Mouse (Mus musculus) Patski (cell line): ENCODE data around the gene Nemp1. TPM values are rescaled to one million over a fixed set of nuclear protein-coding genes. Genes with fewer than 3 reads are reported as not detected.
"Not testable (repeated sequence)": the region's sequence is repeated elsewhere in the genome, so short reads cannot be mapped to it uniquely, and the experiment has no call there.

ENCODE experiments used
- ATAC-seq: fragments of 100-300 bp; one replicate; pipeline ENCODE4 v1.8.0; 2021
- CTCF ChIA-PET: fragments of 350-600 bp; sonication (Branson Sonifier 250); formaldehyde crosslinking; loops from one replicate; lab custom pipeline; 2022; ENCODE audit warnings: inconsistent platforms; lab: Charles Lee
- POLR2A ChIA-PET: fragments of 350-600 bp; sonication (Branson Sonifier 250); formaldehyde crosslinking; loops from one replicate; lab custom pipeline; 2022; ENCODE audit warnings: antibody characterized with exemption, inconsistent platforms; lab: Charles Lee
- DNase-seq: peaks from one replicate; pipeline ENCODE4 v3.0.0-alpha.2; 2011; ENCODE audit warnings: low read depth, low spot score
- H3K27me3 ChIP-seq: fragments of 371-371 bp; one replicate; pipeline ENCODE4 v1.5.1; 2021
- CTCF ChIP-seq: fragments of 100-300 bp; IDR thresholded peaks from one replicate; pipeline ENCODE4 v1.5.1; 2021
- in situ Hi-C: fragments of 300-500 bp; cut with MboI; formaldehyde crosslinking; loops from 3 replicates; pipeline ENCODE4 v1.11.1; 2018; ENCODE audit warnings: low pct_unique_long_range_greater_than_20kb, mixed read lengths
- polyA plus RNA-seq: library from polyadenylated mRNA; unstranded; gene quantifications from one replicate; pipeline ENCODE4 v1.2.3, GENCODE M21; 2021

The Nemp1 gene
- polyA plus RNA-seq, 1 experiment from 2014 or later = 8.0 TPM

DNA sequence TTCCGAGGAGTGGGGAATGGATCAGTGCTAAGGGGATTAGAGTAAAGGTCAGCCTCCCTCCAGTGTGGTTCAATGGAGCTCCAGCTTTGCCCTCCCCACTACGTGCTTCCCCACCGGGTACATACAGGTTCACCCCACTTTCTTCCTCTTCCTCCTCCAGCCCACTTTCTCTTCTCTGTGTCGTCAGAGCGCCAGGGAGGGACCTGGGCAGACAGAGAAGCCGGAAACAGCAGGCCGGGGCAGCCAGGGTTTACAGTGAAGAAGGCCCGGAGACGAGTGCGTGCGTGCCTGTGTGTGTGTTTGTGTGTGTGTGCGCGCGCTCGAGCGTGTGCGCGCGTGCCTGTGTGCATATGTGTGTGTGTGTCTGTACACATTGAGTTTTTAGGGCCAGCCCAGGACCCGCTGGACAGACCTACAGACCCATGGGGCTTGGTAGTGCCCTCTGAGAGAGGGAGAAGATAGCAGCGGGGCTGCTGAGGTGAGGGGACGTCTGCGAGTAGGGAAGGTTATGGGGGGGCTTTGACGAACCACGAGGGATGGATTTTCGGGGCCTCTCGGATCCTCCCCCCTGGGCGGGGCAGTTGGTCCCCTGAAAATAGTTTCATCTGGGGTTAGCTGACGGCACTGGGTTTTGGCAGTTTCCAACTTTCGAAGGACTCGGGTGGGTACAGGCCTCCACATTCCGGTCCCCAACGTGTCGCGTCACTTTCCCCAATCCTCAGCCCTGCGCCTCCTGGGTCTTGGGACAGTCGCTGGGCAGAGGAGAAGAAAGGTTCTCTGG lies 23.7 kb upstream of the Nemp1 start, which contains the start of gene Stat6:
Gene Stat6 (plus strand): TSS at position 215 of the 781 bp plus-strand sequence.
- CTCF ChIA-PET = interaction anchor here (0.8 to 2.4 kb wide), 15 partner anchors 10 to 365 kb away, joined by 3 to 18 read pairs (median 5); partner anchors contain the start of gene Nemp1
- POLR2A ChIA-PET = interaction anchor here (1.0 to 3.9 kb wide), 11 partner anchors 11 to 34 kb away, joined by 3 to 25 read pairs (median 4); partner anchors contain the start of genes Lrp1, Nab2 and Nemp1
- in situ Hi-C loops = loop anchor here (5.0 kb wide), 1 partner anchor 94 kb away; the partner anchor contains the start of gene Zbtb39

DNA sequence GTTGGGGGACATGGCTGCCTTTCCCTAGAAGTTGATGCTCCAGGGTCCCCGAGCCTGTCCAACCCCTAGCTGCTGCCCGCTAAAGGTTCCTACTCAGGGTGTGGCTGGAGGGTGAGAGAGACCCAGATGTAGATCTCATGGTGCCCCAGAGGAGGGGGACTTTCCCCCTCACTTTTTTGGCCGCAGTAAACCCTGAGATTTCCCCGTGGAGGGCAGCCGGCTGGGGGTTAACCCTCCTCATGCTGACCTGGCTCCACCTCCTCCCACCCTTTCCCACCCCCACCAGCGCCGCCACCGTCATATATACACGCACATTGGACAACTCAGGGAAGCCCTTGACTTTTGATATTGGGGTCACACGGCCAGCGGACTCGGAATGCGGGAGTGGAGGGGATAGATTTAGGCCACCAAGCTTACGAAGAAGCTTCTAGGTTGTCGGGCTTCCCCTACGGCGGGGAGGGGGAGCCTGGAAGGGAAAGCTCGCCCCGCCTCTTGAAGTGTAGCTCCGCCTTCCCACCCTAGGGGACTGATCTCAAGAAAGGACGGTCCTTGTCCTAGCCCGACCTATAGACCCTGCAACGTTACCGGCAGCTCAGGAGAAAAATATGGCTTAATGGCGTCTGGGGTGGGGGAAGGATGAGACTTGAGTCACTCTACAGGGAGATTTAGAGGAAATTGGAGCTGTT lies 23.0 kb upstream of the Nemp1 start:
- POLR2A ChIA-PET = interaction anchor here (1.0 to 3.9 kb wide), 8 partner anchors 12 to 27 kb away, joined by 3 to 25 read pairs (median 4); partner anchors contain the start of genes Lrp1, Nab2 and Nemp1
- ATAC-seq (peak; percentile 68), DNase-seq (no peak)
- in situ Hi-C loops = loop anchor here (5.0 kb wide), 1 partner anchor 94 kb away; the partner anchor contains the start of gene Zbtb39
- H3K27me3 ChIP-seq = no peaks in the 10 kb centered on the region
- no peak for TF ChIP-seq CTCF
- CTCF ChIA-PET = interaction anchor here (0.7 to 2.2 kb wide), 5 partner anchors 20 to 33 kb away, joined by 3 to 7 read pairs (median 5); no protein-coding TSS in a partner anchor

More for the DNA sequence above, 23.7 kb upstream of the Nemp1 start, which contains the start of gene Stat6:
- TF ChIP-seq CTCF = no peak
- DNase-seq = peak; percentile 31
- peak; percentile 68 for ATAC-seq
- H3K27me3 ChIP-seq = no peaks in the 10 kb centered on the region

DNA sequence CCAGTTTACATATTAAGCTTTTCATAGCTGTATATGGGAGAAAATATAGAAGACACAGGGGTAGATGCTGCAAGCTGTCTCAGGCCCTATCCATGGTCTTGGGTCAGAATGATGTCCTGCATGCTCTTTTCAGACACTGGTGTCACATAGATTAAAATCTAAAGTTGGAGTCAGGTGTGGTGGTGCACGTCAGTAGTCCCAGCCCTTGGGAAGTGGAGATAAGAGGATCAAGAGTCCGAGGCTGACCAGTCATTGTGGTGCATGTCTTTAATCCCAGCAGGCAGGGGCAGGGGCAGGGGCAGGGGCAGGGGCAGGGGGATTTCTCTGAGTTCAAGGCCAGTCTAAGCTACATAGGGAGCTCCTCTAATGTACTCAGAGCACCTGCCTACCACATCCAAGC lies 20.9 kb upstream of the Nemp1 start:
- CTCF ChIA-PET = interaction anchor here (1.5 kb wide), 1 partner anchor 15 kb away, joined by 5 read pairs; no protein-coding TSS in a partner anchor
- DNase-seq (no peak), ATAC-seq (no peak)
- H3K27me3 ChIP-seq = no peaks in the 10 kb centered on the region
- no peak for TF ChIP-seq CTCF
- POLR2A ChIA-PET = interaction anchor here (1.1 to 3.9 kb wide), 2 partner anchors 16 to 128 kb away, joined by 4 to 25 read pairs; no protein-coding TSS in a partner anchor
- in situ Hi-C loops = no loop called here

DNA sequence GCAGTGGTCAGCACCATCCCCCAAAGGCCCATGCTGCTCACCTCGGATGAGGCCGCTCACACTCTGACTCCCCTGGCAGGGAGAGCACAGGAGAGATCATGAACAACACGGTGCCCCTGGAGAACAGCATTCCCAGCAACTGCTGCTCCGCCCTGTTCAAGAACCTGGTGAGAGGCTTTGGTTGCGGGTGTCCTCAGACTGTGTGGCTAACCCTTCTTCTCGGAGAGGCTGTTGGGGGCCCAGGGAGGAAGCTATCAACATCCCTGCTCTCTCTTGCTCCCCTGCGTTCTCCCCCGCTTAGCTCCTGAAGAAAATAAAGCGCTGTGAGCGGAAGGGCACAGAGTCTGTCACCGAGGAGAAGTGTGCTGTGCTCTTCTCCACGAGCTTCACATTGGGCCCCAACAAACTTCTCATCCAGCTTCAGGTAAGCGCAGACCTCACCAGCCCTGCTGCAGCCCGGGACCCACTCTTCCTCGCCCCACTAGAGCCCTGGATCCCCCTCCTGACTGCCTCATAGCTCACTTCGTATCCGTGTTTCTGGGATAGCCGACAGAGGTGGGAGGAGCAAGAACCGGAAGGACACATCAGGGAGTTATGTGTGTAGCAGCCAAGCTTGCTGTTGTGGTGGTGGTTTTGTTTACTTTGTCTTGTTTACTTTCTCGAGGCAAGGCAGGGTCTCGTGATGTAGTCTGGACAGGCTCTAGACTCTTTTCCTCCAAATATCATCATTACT lies 13.6 kb upstream of the Nemp1 start:
- in situ Hi-C loops = loop anchor here (25.0 kb wide), 3 partner anchors 366 to 1259 kb away; partner anchors contain the start of genes Bloc1s1, Cd63, Cdk4 and March9
- no peak for DNase-seq

DNA sequence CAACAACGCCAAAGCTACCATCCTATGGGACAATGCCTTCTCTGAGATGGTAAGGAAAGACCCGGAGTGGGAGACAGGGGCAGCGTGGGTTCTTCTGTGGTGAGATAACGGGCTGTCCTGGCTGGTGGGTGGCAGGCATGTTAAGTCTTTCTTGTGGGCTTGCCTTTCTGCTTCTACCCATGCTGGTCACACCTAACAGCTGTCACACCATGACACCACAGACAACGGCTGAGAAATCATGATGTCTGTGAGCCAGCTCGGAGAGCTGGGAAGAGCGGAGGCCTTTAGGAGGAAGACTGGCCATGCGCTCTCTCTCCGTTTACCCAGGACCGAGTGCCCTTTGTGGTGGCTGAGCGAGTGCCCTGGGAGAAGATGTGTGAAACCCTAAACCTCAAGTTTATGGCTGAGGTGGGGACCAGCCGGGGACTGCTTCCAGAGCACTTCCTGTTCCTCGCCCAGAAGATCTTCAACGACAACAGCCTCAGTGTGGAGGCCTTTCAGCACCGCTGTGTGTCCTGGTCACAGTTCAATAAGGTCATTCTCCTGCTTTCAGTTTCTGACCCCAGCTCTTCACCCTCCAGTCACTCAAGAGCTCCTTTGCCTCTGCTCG lies 11.6 kb upstream of the Nemp1 start:
- H3K27me3 ChIP-seq = no peaks in the 10 kb centered on the region
- CTCF ChIA-PET = no interaction called here
- POLR2A ChIA-PET = interaction anchor here (0.9 kb wide), 1 partner anchor 12 kb away, joined by 3 read pairs; the partner anchor contains the start of gene Stat6
- in situ Hi-C loops = loop anchor here (25.0 kb wide), 3 partner anchors 368 to 1257 kb away; partner anchors contain the start of genes Bloc1s1, Cd63, Cdk4 and March9
- TF ChIP-seq CTCF = no peak
- ATAC-seq = no peak
- DNase-seq = no peak

More for the DNA sequence above, 13.6 kb upstream of the Nemp1 start:
- TF ChIP-seq CTCF = no peak
- no peak for ATAC-seq
- POLR2A ChIA-PET = no interaction called here
- CTCF ChIA-PET = no interaction called here
- no peaks in the 10 kb centered on the region for H3K27me3 ChIP-seq

DNA sequence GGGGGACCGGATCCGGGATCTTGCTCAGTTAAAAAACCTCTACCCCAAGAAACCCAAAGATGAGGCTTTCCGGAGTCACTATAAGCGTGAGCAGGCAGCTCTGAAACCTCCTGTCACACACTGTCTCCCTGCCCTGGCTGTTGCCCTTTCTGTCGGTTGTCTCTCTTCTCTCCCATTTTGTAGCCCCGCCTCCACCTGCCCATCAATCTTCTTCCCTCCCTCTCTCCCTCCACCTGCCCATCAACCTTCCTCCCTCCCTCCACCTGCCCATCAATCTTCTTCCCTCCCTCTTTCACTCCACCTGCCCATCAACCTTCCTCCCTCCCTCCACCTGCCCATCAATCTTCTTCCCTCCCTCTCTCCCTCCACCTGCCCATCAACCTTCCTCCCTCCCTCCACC lies 9.1 kb upstream of the Nemp1 start:
- H3K27me3 ChIP-seq, POLR2A ChIA-PET, ATAC-seq, CTCF ChIA-PET, DNase-seq: not testable (repeated sequence)
- in situ Hi-C loops = loop anchor here (25.0 kb wide), 3 partner anchors 370 to 1255 kb away; partner anchors contain the start of genes Bloc1s1, Cd63, Cdk4 and March9

DNA sequence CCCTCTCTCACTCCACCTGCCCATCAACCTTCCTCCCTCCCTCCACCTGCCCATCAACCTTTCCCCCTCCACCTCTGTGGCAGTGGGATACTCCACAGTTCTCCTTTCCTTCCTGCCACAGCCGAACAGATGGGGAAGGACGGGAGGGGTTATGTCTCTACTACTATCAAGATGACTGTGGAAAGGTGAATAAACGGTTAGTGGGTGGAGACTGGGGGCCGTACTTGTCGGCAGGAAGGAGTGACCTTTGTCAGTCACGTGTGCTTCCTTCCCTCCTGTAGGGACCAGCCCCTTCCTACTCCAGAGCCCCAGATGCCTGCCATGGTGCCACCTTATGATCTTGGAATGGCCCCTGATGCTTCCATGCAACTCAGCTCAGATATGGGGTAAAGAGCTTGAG lies 8.6 kb upstream of the Nemp1 start:
- no peak for TF ChIP-seq CTCF
- ATAC-seq (no peak), DNase-seq (no peak)
- CTCF ChIA-PET = no interaction called here
- POLR2A ChIA-PET = no interaction called here
- H3K27me3 ChIP-seq = no peaks in the 10 kb centered on the region
- in situ Hi-C loops = loop anchor here (25.0 kb wide), 3 partner anchors 371 to 1254 kb away; partner anchors contain the start of genes Bloc1s1, Cd63, Cdk4 and March9

DNA sequence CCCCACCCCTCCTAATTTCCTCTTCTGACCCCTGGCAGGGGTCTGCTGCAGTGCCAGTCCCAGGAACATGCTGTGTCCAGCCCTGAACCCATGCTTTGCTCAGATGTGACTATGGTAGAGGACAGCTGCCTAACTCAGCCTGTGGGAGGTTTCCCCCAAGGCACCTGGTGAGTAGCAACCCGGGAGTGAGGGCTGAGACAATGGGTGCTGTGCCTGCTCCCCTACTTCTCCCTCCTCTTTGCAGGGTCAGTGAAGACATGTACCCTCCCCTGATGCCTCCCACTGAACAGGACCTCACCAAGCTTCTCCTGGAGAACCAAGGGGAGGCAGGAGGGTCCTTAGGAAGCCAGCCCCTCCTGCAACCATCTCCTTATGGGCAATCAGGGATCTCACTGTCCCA lies 7.2 kb upstream of the Nemp1 start:
- ATAC-seq (no peak), DNase-seq (no peak)
- ChIA-PET CTCF (interaction anchor here (1.5 kb wide), 1 partner anchor 18 kb away, joined by 5 read pairs; the partner anchor contains the start of gene Stat6), POLR2A (interaction anchor here (4.1 kb wide), 1 partner anchor 16 kb away, joined by 25 read pairs; the partner anchor contains the start of gene Stat6)
- TF ChIP-seq CTCF = no peak
- in situ Hi-C loops = loop anchor here (25.0 kb wide), 3 partner anchors 372 to 1253 kb away; partner anchors contain the start of genes Bloc1s1, Cd63, Cdk4 and March9
- no peaks in the 10 kb centered on the region for H3K27me3 ChIP-seq
